Mouse (Mus musculus) limb, embryonic 12.5 days (tissue): ENCODE results near the gene Spcs2. TPM values are rescaled to one million over a fixed set of nuclear protein-coding genes. Genes with fewer than 3 reads are reported as not detected.

ENCODE experiments used
- ATAC-seq: fragments of 200-750 bp; cut with Nextera tagmentation; 2 replicates; pipeline ENCODE4 v1.8.0; 2017; ENCODE audit warnings: low read depth, moderate TSS enrichment; ENCODE audit not compliant: insufficient number of reproducible peaks, insufficient read depth, low FRiP score, low TSS enrichment
- H3K27ac ChIP-seq: fragments of 300-500 bp; sonication (generic); 2 replicates; pipeline ENCODE4 v1.5.1; 2016; ENCODE audit warnings: mild to moderate bottlenecking, moderate library complexity
- H3K27me3 ChIP-seq: fragments of 300-500 bp; sonication (generic); 2 replicates; pipeline ENCODE4 v1.6.1; 2016; ENCODE audit warnings: mild to moderate bottlenecking, moderate library complexity
- H3K36me3 ChIP-seq: fragments of 300-500 bp; sonication (generic); 2 replicates; pipeline ENCODE4 v1.6.1; 2016; ENCODE audit warnings: mild to moderate bottlenecking, moderate library complexity
- H3K4me1 ChIP-seq: fragments of 300-500 bp; sonication (generic); replicated peaks from 2 replicates; pipeline ENCODE4 v1.6.1; 2016
- H3K4me2 ChIP-seq: fragments of 300-500 bp; sonication (generic); 2 replicates; pipeline ENCODE4 v1.6.1; 2016; ENCODE audit warnings: mild to moderate bottlenecking, moderate library complexity
- H3K4me3 ChIP-seq: fragments of 300-500 bp; sonication (generic); replicated peaks from 2 replicates; pipeline ENCODE4 v1.5.1; 2016; ENCODE audit warnings: mild to moderate bottlenecking
- H3K9ac ChIP-seq: fragments of 300-500 bp; sonication (generic); replicated peaks from 2 replicates; pipeline ENCODE4 v1.6.1; 2016; ENCODE audit warnings: mild to moderate bottlenecking, moderate library complexity
- H3K9me3 ChIP-seq: fragments of 300-500 bp; sonication (generic); 2 replicates; pipeline ENCODE4 v1.6.1; 2016; ENCODE audit warnings: mild to moderate bottlenecking, moderate library complexity
- WGBS: fragments of 180-500 bp; shearing (Covaris S2); methylation state at CpG from one replicate; pipeline ENCODE4 v1.1.7; 2016; 5-methylcytosine and 5-hydroxymethylcytosine counted together
- polyA plus RNA-seq: library from polyadenylated mRNA; unstranded; fragments of >200 nt; fragmentation: Nextera tagmentation; extraction: Ambion mirVana; gene quantifications from 2 replicates; pipeline ENCODE4 v1.2.1, GENCODE M21; 2016

The Spcs2 gene
- polyA plus RNA-seq, 1 experiment from 2014 or later, result 355 TPM

GRCm38 (mm10) chr7:99797911-99798647 is 65.2 kb downstream of the Spcs2 start:
- peaks cover 42% of the 10 kb centered on the region for H3K27me3 ChIP-seq
- H3K9me3 ChIP-seq, result no peaks in the 10 kb centered on the region
- ATAC-seq, result no peak
- peaks cover 15% of the 10 kb centered on the region for H3K4me1 ChIP-seq
- no peak overlapping the region for H3K4me2 ChIP-seq
- no peak overlapping the region for H3K4me3 ChIP-seq
- WGBS, result 36% methylated on average over 6 of the region's 6 CpGs
- no peak overlapping the region for H3K27ac ChIP-seq
- no peaks in the 10 kb centered on the region for H3K36me3 ChIP-seq
- no peak overlapping the region for H3K9ac ChIP-seq

DNA sequence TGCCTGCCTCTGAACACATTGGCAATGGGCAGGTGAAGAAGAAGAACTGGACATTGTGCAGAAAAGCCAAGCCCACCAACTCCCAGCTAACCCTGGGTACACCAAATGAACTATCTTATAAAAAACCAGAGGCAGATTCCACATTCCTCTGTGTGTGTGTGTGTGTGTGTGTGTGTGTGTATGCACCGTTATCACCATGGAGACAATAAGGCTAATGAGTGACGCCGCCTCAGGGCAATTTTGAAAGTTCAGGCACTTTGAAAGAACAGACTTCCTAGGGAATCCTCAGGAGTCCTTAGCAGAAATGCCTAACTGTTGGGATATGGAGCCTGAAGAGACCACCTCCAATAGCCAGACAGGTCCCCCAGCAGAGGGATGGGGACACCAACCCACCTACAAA is 66.0 kb downstream of the Spcs2 start:
- Histone ChIP-seq H3K27ac (no peak overlapping the region), H3K4me2 (no peak overlapping the region), H3K4me3 (no peak overlapping the region), H3K4me1 (peaks cover 15% of the 10 kb centered on the region), H3K27me3 (peaks cover 44% of the 10 kb centered on the region), H3K9ac (no peak overlapping the region), H3K9me3 (no peaks in the 10 kb centered on the region), H3K36me3 (no peaks in the 10 kb centered on the region)
- no peak for ATAC-seq
- 78% methylated on average over 3 of the region's 3 CpGs for WGBS

GRCm38 (mm10) chr7:99796471-99796870 is 66.8 kb downstream of the Spcs2 start:
- no peak for ATAC-seq
- Histone ChIP-seq H3K4me1 (peaks cover 15% of the 10 kb centered on the region), H3K27ac (no peak overlapping the region), H3K27me3 (peaks cover 46% of the 10 kb centered on the region), H3K36me3 (no peaks in the 10 kb centered on the region), H3K9me3 (no peaks in the 10 kb centered on the region), H3K4me2 (no peak overlapping the region), H3K9ac (no peak overlapping the region), H3K4me3 (no peak overlapping the region)
- 80% methylated on average over 3 of the region's 3 CpGs for WGBS

- WGBS, result 11% methylated on average over 17 of the region's 17 CpGs
- Histone ChIP-seq H3K4me3 (no peak overlapping the region; the same call in 1 of the 2 replicates), H3K9ac (no peak overlapping the region), H3K36me3 (no peaks in the 10 kb centered on the region), H3K4me1 (peaks cover 15% of the 10 kb centered on the region), H3K27ac (no peak overlapping the region), H3K27me3 (peaks cover 46% of the 10 kb centered on the region), H3K9me3 (no peaks in the 10 kb centered on the region), H3K4me2 (peak overlapping the region; percentile 41)
- no peak for ATAC-seq
Measured at GRCm38 (mm10) chr7:99795192-99795981, 67.9 kb downstream of the Spcs2 start.

- Histone ChIP-seq H3K4me3 (no peak overlapping the region), H3K27me3 (peaks cover 42% of the 10 kb centered on the region), H3K9ac (no peak overlapping the region), H3K36me3 (no peaks in the 10 kb centered on the region), H3K4me1 (peaks cover 15% of the 10 kb centered on the region), H3K9me3 (no peaks in the 10 kb centered on the region), H3K4me2 (no peak overlapping the region), H3K27ac (no peak overlapping the region)
- WGBS, result 61% methylated on average over 2 of the region's 2 CpGs
- no peak for ATAC-seq
Measured at GRCm38 (mm10) chr7:99794096-99794495, 69.2 kb downstream of the Spcs2 start.

DNA sequence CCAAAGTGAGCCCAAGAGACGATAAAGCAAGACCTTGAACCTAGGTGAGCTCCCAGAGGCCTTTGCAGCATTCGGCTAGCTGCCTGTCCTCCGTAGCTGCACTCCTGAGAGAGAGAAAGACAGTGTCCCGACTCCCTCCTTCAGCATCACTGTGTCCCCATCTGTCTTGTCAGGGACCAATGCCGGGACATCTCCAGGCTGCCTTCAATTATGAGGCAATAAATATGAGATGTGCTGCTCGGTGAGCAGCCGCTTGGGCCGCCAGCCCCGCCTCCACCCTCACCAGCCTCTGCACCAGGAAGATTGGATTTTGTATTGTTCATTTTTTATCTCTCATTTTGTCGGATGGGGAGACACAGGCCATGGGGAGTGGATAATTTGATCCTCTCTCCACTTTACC is 72.4 kb downstream of the Spcs2 start:
- ATAC-seq, result no peak
- 70% methylated on average over 10 of the region's 10 CpGs for WGBS

GRCm38 (mm10) chr7:99788563-99788962 is 74.7 kb downstream of the Spcs2 start:
- peak; percentile 52; the same call in 1 of the 2 replicates for ATAC-seq
- 10% methylated on average over 5 of the region's 5 CpGs for WGBS

More for the DNA sequence above, 72.4 kb downstream of the Spcs2 start:
- Histone ChIP-seq H3K36me3 (no peaks in the 10 kb centered on the region), H3K27me3 (peaks cover 17% of the 10 kb centered on the region), H3K4me2 (no peak overlapping the region), H3K9ac (no peak overlapping the region), H3K4me3 (no peak overlapping the region), H3K27ac (no peak overlapping the region), H3K4me1 (peaks cover 21% of the 10 kb centered on the region), H3K9me3 (no peaks in the 10 kb centered on the region)

GRCm38 (mm10) chr7:99787935-99788334 is 75.3 kb downstream of the Spcs2 start:
- H3K27ac ChIP-seq, result peak overlapping the region; percentile 56; the same call in 1 of the 2 replicates
- no peak overlapping the region for H3K4me3 ChIP-seq
- no peak overlapping the region for H3K4me2 ChIP-seq
- H3K9me3 ChIP-seq, result no peaks in the 10 kb centered on the region
- H3K36me3 ChIP-seq, result no peaks in the 10 kb centered on the region
- H3K4me1 ChIP-seq, result peaks cover 15% of the 10 kb centered on the region
- H3K27me3 ChIP-seq, result peaks cover 3% of the 10 kb centered on the region; the same call in 1 of the 2 replicates
- peak; percentile 26; the same call in 1 of the 2 replicates for ATAC-seq
- H3K9ac ChIP-seq, result no peak overlapping the region
- WGBS, result 18% methylated on average over 2 of the region's 2 CpGs

More at GRCm38 (mm10) chr7:99788563-99788962, 74.7 kb downstream of the Spcs2 start:
- no peak overlapping the region for H3K9ac ChIP-seq
- H3K36me3 ChIP-seq, result no peaks in the 10 kb centered on the region
- H3K4me2 ChIP-seq, result no peak overlapping the region
- H3K27ac ChIP-seq, result peak overlapping the region; percentile 56; the same call in 1 of the 2 replicates
- H3K4me1 ChIP-seq, result peaks cover 15% of the 10 kb centered on the region
- no peaks in the 10 kb centered on the region for H3K9me3 ChIP-seq
- H3K27me3 ChIP-seq, result peaks cover 3% of the 10 kb centered on the region; the same call in 1 of the 2 replicates
- no peak overlapping the region for H3K4me3 ChIP-seq

Other genes starting within 250 kb of the Spcs2 start
- gene Tpbgl, start 236.4 kb downstream of the Spcs2 start, polyA plus RNA-seq, result 0.14 and 0.26 TPM in 2 replicates
- gene Slco2b1, start 152.1 kb downstream of the Spcs2 start, polyA plus RNA-seq, result 1.4 and 1.5 TPM in 2 replicates
- gene Olfr520, start 133.2 kb downstream of the Spcs2 start, polyA plus RNA-seq, result not detected in 2 replicates
- gene Olfr521, start 100.0 kb downstream of the Spcs2 start, polyA plus RNA-seq, result not detected in 2 replicates
- gene Neu3, start 35.0 kb downstream of the Spcs2 start, polyA plus RNA-seq, result 2.6 and 2.7 TPM in 2 replicates
- gene Xrra1, start 4.3 kb downstream of the Spcs2 start, polyA plus RNA-seq, result 0.21 and 0.22 TPM in 2 replicates
- 7.9 and 8.0 TPM in 2 replicates for gene Rnf169, start 117.0 kb upstream of the Spcs2 start, polyA plus RNA-seq
- 2.6 and 3.6 TPM in 2 replicates for gene Chrdl2, start 142.7 kb upstream of the Spcs2 start, polyA plus RNA-seq